Mouse (Mus musculus): ENCODE results near the gene Cxxc4.

Gene Cxxc4

GRCm38 (mm10) chr3:134243850-134244247, 7.6 kb downstream of the Cxxc4 start:
- DNase-seq (ENCODE audit: low spot score): no peak

DNA sequence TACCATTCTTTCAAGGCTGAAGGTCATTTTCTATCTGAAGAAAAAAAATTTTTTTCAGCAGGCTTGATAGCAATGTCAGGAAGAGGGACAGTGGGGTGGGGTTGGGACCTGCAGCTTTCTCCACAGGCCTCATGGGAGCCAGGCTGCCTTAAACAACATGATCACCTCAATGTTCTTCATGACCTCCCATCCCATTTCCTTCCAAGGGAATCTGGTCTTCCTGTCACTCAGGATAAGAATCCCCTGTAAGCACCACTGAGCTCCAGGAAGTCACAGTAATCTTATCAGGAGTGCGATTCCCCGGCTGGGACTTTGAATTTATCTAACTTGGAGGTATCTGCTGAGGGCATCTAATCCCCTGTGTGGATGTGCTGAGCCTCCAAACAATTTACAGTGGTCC, 17.9 kb downstream of the Cxxc4 start:
- no peak for DNase-seq (ENCODE audit: low spot score)

DNA sequence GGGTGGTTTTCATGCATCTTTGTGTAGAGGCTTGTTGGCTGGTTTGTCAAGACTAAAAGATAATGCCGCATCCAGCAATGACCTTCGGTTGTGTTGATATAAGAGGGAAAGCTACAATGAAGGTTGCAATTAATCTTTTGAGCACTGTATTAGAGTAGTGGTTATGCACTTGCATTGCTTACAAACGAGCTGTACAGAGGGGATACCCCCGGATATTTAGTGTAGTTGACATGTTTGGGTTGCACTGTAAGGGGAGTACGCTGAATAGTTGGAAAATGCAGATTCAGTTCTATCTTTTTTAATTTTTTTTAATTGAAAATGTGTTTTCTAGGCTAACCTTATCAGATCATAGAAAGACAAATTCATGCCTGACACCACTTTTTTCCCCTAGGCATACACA, 22.4 kb downstream of the Cxxc4 start:
- DNase-seq (ENCODE audit: low spot score): no peak

DNA sequence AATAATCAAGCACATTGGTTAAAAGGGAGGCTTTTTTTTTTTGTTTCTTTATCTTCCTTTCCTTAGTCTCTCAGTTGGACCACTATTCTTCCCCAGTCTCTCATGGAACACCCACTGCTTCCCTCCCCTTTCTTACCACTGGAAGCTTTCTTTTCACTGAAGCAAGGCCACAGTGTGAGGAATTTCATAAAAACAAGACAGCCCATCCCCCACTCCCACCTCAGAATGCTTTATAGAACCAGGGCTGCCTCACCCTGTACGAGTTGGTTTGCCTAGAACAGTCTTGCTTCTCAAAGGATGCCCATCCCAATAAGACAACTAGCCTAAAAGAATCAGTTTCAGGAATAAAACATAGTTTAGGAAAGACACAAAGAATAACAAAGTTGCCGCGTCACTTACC, 23.0 kb downstream of the Cxxc4 start:
- DNase-seq (ENCODE audit: low spot score): no peak

DNA sequence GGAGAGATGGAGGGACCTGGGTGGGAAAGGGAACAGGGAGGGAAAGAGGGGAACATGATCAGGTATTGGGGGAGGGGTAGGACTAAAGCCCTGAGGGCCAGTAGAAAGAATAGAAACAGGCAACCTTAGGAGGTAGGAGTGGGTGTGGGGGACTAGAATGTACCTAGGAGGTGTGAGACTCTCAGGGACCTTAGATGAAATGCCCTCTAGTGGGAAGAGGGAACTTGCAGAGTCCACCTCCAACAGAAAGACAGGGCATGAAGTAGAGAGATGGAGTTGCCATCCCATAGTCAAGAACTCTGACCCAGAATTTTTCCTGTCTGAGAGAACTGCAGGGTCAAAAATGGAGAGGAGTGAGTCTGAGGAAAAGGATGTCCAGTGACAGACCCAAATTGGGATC, 43.4 kb downstream of the Cxxc4 start:
- DNase-seq (ENCODE audit: low spot score): no peak

GRCm38 (mm10) chr3:134281527-134282370, 45.5 kb downstream of the Cxxc4 start:
- no peak for DNase-seq (ENCODE audit: low spot score)

- no peak for DNase-seq (ENCODE audit: low spot score)
Observed at GRCm38 (mm10) chr3:134295217-134295616, 58.9 kb downstream of the Cxxc4 start.

DNA sequence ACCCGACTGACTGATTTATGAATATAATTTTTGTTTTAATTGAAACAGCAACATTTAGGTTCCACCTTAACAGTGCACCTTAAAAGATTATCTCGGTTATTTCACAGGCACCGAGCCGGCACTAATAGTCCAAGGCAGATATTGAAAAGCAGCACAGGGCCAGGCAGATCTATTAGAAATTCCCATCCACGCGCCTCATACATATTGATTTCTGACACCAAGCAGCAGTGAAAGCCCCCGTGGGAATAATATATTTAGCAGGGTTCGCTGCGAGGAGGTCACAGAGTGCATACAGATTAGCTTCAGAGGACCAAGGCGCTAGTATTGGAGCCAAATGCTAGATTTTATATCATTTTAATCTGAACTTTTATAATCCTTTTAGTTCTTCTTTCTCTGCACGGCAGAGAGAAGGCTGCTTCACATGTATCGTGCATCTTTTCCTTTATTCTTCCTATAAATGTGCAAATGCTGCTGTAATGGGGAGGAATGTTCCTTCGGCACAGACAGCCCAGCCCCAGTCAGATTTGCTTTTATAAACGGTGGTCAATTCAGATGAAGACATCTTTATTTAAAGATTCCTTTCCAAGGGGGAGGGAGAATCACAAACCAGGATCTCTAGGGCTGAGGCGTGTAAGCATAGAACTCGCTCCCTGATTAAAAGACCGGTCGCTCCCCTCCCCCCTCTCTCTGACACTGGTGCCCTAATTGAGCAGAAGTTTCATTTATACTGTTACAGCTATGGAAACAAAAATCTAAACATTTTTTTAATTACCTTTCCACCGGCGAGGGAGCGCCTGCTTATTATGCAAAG, 66.6 kb downstream of the Cxxc4 start:
- DNase-seq (ENCODE audit: low spot score): no peak

- no peak for DNase-seq (ENCODE audit: low spot score)
Observed at GRCm38 (mm10) chr3:134303492-134303808, 67.2 kb downstream of the Cxxc4 start.

DNA sequence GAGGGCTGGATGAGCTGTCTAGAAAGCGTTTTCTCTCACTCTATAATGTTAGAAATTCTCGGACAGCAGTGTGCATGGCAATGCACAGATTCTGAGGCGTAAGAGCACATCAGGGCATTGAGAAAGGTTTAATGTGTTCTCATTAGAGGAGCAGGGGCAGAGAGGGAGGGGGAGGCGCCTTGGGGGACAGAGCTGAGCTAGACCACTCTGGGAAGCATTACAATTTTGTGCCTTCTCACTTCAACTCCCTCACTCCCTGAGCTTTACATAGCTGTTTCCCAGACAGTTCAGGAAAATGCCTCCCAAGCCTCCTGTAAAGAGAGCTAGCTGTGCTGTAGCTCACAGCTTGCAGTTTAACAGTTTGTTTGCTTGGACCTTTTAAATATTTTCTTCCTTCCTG, 70.2 kb downstream of the Cxxc4 start:
- no peak for DNase-seq (ENCODE audit: low spot score)

DNA sequence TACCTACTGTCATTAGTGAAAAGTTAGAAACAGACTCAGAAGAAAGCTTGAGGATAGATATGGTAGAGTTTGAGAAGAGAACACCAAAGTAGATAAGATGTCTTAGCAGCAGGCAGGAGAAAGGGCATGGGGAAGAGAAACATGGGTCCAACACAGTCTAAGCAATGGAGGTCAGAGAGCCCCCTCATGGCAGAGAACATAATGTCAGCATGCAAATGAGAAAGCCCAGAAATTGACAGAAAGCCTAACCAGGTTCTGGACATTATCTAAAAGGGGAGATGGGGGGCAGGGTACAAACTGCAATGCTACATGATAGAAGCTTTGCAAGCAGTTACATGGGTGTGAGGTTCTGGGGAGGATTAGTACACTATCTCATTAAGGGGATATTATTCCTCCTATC, 71.5 kb downstream of the Cxxc4 start:
- DNase-seq (ENCODE audit: low spot score): no peak
